In genomic region chr17:48100441-48101417, GRCm38 (mm10) we compare ENCODE assay signal across 8 mouse cellular contexts. TPM values are rescaled to one million over a fixed set of nuclear protein-coding genes. Genes with fewer than 3 reads are reported as not detected.
DNase-seq lines count a peak whose midpoint lies in the region; ATAC-seq and TF ChIP-seq lines count a peak whose summit lies in the region.

No protein-coding gene starts in this region.

- H3K4me1 ChIP-seq in G1E (ENCODE audit: insufficient read depth, low read depth, low read length) = no peaks in the 10 kb centered on the region
- peaks cover 4% of the 10 kb centered on the region; the same call in 1 of the 2 replicates for H3K4me1 ChIP-seq in cerebellum, adult 2 months (ENCODE audit: control insufficient read depth, insufficient read depth, low read length)
- H3K4me1 ChIP-seq in forebrain, postnatal 0 days (ENCODE audit: insufficient read depth) = peaks cover 14% of the 10 kb centered on the region
- H3K4me1 ChIP-seq in lung, adult 2 months (ENCODE audit: control insufficient read depth, insufficient read depth, low read length) = peaks cover 5% of the 10 kb centered on the region; the same call in 1 of the 2 replicates

- peak; percentile 60 for TF ChIP-seq CTCF in G1E (IDR thresholded peaks at IDR 0.05; ENCODE audit: low read depth, low read length)
- peak; percentile 86 for TF ChIP-seq CTCF in cerebellum, adult 2 months (IDR thresholded peaks at IDR 0.05; ENCODE audit: borderline replicate concordance, insufficient read depth, low read depth, low read length)
- TF ChIP-seq CTCF in forebrain, postnatal 0 days (IDR thresholded peaks at IDR 0.05; ENCODE audit: low read depth) = peak; percentile 93
- TF ChIP-seq CTCF in layer of hippocampus, adult 2 months (conservative IDR thresholded peaks at IDR 0.05) = peak; percentile 76
- TF ChIP-seq CTCF in lung, adult 2 months (IDR thresholded peaks at IDR 0.05; ENCODE audit: insufficient read depth, low read length) = peak; percentile 97

- ATAC-seq in G1E (ENCODE audit: extremely low read depth, insufficient number of reproducible peaks, low FRiP score, poor library complexity, severe bottlenecking) = peak; percentile 66
- ATAC-seq in forebrain, postnatal 0 days = peak; percentile 90
- ATAC-seq in neutrophil, adult 5-6 weeks (ENCODE audit: extremely low read depth, insufficient number of reproducible peaks, low FRiP score, poor library complexity, severe bottlenecking) = peak; percentile 89

- H3K9me3 ChIP-seq in G1E (replicated peaks) = peaks cover 21% of the 10 kb centered on the region
- H3K9me3 ChIP-seq in forebrain, postnatal 0 days (ENCODE audit: low read length) = no peaks in the 10 kb centered on the region

- intact Hi-C loops in heart, postnatal 36 days (cut with DNase I) = loop anchor here (1.0 kb wide), 3 partner anchors 227 to 307 kb away; no protein-coding TSS in a partner anchor

- H3K36me3 ChIP-seq in G1E (replicated peaks) = no peaks in the 10 kb centered on the region
- H3K36me3 ChIP-seq in forebrain, postnatal 0 days (ENCODE audit: insufficient read depth) = no peaks in the 10 kb centered on the region

- H3K4me3 ChIP-seq in G1E (ENCODE audit: low read depth, low read length) = no peak overlapping the region
- peak overlapping the region; percentile 16 for H3K4me3 ChIP-seq in cerebellum, adult 2 months (replicated peaks; ENCODE audit: insufficient read depth, low read depth, low read length)
- H3K4me3 ChIP-seq in forebrain, postnatal 0 days (ENCODE audit: low read depth, low read length) = peak overlapping the region; percentile 26
- H3K4me3 ChIP-seq in layer of hippocampus, adult 2 months = no peak overlapping the region
- H3K4me3 ChIP-seq in lung, adult 2 months (replicated peaks; ENCODE audit: extremely low read depth, low read depth, low read length) = no peak overlapping the region

- peak overlapping the region; percentile 40 for H3K4me2 ChIP-seq in forebrain, postnatal 0 days (ENCODE audit: low read depth)

- 18% methylated on average over 20 of the region's 21 CpGs for WGBS in cerebellum, adult 2 months
- 13% methylated on average over 20 of the region's 21 CpGs for WGBS in forebrain, postnatal 0 days
- WGBS in lung, adult 2 months = 11% methylated on average over 20 of the region's 21 CpGs

- TF ChIP-seq POLR2A in cerebellum, adult 2 months (IDR thresholded peaks at IDR 0.05; ENCODE audit: borderline replicate concordance, insufficient read depth, low read length) = no peak
- TF ChIP-seq POLR2A in lung, adult 2 months (IDR thresholded peaks at IDR 0.05; ENCODE audit: borderline replicate concordance, extremely low read depth, low read depth, low read length) = no peak

- peaks cover 8% of the 10 kb centered on the region; the same call in 1 of the 2 replicates for H3K27me3 ChIP-seq in G1E (ENCODE audit: insufficient read depth, low read length)
- H3K27me3 ChIP-seq in cerebellum, adult 2 months (ENCODE audit: control insufficient read depth, insufficient read depth, low read length) = peaks cover 2% of the 10 kb centered on the region; the same call in 1 of the 2 replicates
- peaks cover 41% of the 10 kb centered on the region for H3K27me3 ChIP-seq in forebrain, postnatal 0 days (ENCODE audit: insufficient read depth, low read length)

- no peak overlapping the region for H3K27ac ChIP-seq in cerebellum, adult 2 months (ENCODE audit: insufficient read depth, low read length)
- H3K27ac ChIP-seq in forebrain, postnatal 0 days (ENCODE audit: low read depth, low read length) = no peak overlapping the region
- H3K27ac ChIP-seq in layer of hippocampus, adult 2 months = no peak overlapping the region

- H3K9ac ChIP-seq in forebrain, postnatal 0 days = no peak overlapping the region

- peak; percentile 54 for DNase-seq in G1E (ENCODE audit: low spot score)
- DNase-seq in cerebellum, adult 2 months = peak; percentile 75 to 81
- peak; percentile 96 for DNase-seq in forebrain, postnatal 0 days
- DNase-seq in heart, postnatal 36 days = peak; percentile 80
- peak; percentile 84 to 86 for DNase-seq in layer of hippocampus, adult 2 months (ENCODE audit: low spot score in 2 of 2)
- peak; percentile 78 for DNase-seq in lung, adult 2 months
- DNase-seq in testis, postnatal 14 days (ENCODE audit: low spot score) = peak; percentile 80

RNA-seq across cellular contexts. Expression of gene 1700067P10Rik, which starts 11.6 kb away (rescaled TPM):
- not detected in 2 replicates for total RNA-seq in G1E (2014; fragmentation: Nextera tagmentation)
- 0.11 TPM in 1 of 2 replicates, not detected in the other for total RNA-seq in G1E (2017)
- polyA plus RNA-seq in G1E (2012) = not detected in 2 replicates
- polyA plus RNA-seq in cerebellum, adult 2 months (2012; rRNA removed) = 0.13 TPM in 2 replicates
- not detected in 2 replicates for total RNA-seq in forebrain, postnatal 0 days (2014; rRNA removed)
- polyA plus RNA-seq in forebrain, postnatal 0 days (2015; fragmentation: Nextera tagmentation; extraction: Ambion mirVana) = not detected in 2 replicates
- not detected for total RNA-seq in heart, postnatal 36 days (2021)
- not detected for total RNA-seq in layer of hippocampus, adult 2 months (2021)
- polyA plus RNA-seq in lung, adult 2 months (2012; rRNA removed) = not detected in 2 replicates
- not detected in 2 replicates for total RNA-seq in neutrophil, adult 5-6 weeks (2017)

RNA-seq across cellular contexts. Expression of gene 9830107B12Rik, which starts 45.3 kb away (rescaled TPM):
- not detected in 2 replicates for total RNA-seq in G1E (2014; fragmentation: Nextera tagmentation)
- 0.29 and 0.38 TPM in 2 replicates for total RNA-seq in G1E (2017)
- not detected in 2 replicates for polyA plus RNA-seq in G1E (2012)
- polyA plus RNA-seq in cerebellum, adult 2 months (2012; rRNA removed) = not detected in 2 replicates
- not detected in 2 replicates for total RNA-seq in forebrain, postnatal 0 days (2014; rRNA removed)
- not detected in 2 replicates for polyA plus RNA-seq in forebrain, postnatal 0 days (2015; fragmentation: Nextera tagmentation; extraction: Ambion mirVana)
- under 1 TPM in 1 of 2 experiments, not detected in 1; 0.17 TPM for total RNA-seq in heart, postnatal 36 days (2021)
- total RNA-seq in layer of hippocampus, adult 2 months (2021) = not detected
- 0.09 and 0.15 TPM in 2 replicates for polyA plus RNA-seq in lung, adult 2 months (2012; rRNA removed)
- total RNA-seq in neutrophil, adult 5-6 weeks (2017) = 31.7 and 33.5 TPM in 2 replicates

Comparison
In these comparisons a context has a peak if more than half of its experiments do, and no peak if none do; other contexts are left out.
1. H3K4me3 ChIP-seq: peak in cerebellum, adult 2 months (single experiment) and forebrain, postnatal 0 days (single experiment); none in G1E (single experiment), layer of hippocampus, adult 2 months (single experiment) and lung, adult 2 months (single experiment).
2. RNA of gene 9830107B12Rik, which starts 45.3 kb away (total RNA-seq): 31.7 to 33.5 TPM in neutrophil, adult 5-6 weeks; 0.29 to 0.38 TPM in G1E, 0.17 TPM in heart, postnatal 36 days, not detected in layer of hippocampus, adult 2 months and not detected in forebrain, postnatal 0 days; every median in the first group is over 10 times any median in the second.
3. Peak in every context shown above with its lines, with median percentiles within 50 percentile points of each other: ATAC-seq, DNase-seq and CTCF ChIP-seq.